Mouse (Mus musculus) embryo, embryonic 11.5 days (tissue): ENCODE data around the gene Olfr134.
"Not testable (repeated sequence)": the region's sequence is repeated elsewhere in the genome, so short reads cannot be mapped to it uniquely, and the experiment has no call there.

ENCODE experiments used
- DNase-seq: peaks from one replicate; pipeline ENCODE4 v3.0.0-alpha.2; 2012; ENCODE audit warnings: low read depth, low spot score

Olfr134 gene

GRCm38 (mm10) chr17:38171088-38171487 is at the start of gene Olfr134:
TSS of gene Olfr134 (plus strand) at chr17:38171388.
- DNase-seq: no peak

- DNase-seq: not testable (repeated sequence)
Observed at GRCm38 (mm10) chr17:38124199-38124598, 47.0 kb upstream of the Olfr134 start.

GRCm38 (mm10) chr17:38125371-38125770 is 45.8 kb upstream of the Olfr134 start:
- not testable (repeated sequence) for DNase-seq

GRCm38 (mm10) chr17:38134426-38134825 is 36.8 kb upstream of the Olfr134 start, which contains the start of gene Olfr132:
TSS of gene Olfr132 (minus strand) at chr17:38134526.
- no peak for DNase-seq

- DNase-seq: no peak
Observed at GRCm38 (mm10) chr17:38144981-38145380, 26.2 kb upstream of the Olfr134 start, which contains the start of gene Olfr133. TSS of gene Olfr133 (plus strand) at chr17:38145281.

- no peak for DNase-seq
Observed at GRCm38 (mm10) chr17:38204035-38204434, 32.8 kb downstream of the Olfr134 start, which contains the start of gene Olfr135. TSS of gene Olfr135 (plus strand) at chr17:38204335.
